Mouse (Mus musculus): ENCODE data around the gene Nr5a2. TPM values are rescaled to one million over a fixed set of nuclear protein-coding genes. Genes with fewer than 3 reads are reported as not detected.

Gene Nr5a2
- polyA plus RNA-seq, 1 experiment: 0.58 TPM

DNA sequence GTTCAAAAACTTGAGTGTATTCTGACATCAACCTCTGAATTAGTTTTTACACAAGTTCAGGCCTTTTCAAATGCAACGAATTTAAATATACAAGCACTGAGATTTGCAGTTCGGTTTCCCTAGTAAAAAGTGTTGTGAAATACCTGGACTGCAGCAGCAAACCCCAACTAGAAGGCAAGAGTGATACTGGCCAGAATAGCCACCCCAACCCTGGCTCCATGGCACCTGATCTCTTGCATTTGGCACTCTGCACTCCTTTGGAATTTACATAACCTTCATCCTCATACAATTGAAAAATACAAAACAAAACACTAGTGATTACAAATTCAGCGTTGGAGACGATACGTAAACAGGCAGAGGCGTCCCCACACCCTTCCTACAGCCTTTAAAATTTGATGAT, 111.5 kb downstream of the Nr5a2 start:
- no peaks in the 10 kb centered on the region for H3K36me3 ChIP-seq (ENCODE audit: control insufficient read depth, insufficient read depth, low read length)
- H3K4me1 ChIP-seq (ENCODE audit: control insufficient read depth, insufficient read depth, low read length): no peaks in the 10 kb centered on the region
- H3K4me3 ChIP-seq (ENCODE audit: insufficient read depth, low read depth, low read length): no peak overlapping the region
- H3K27ac ChIP-seq (ENCODE audit: insufficient read depth, low read depth, low read length): no peak overlapping the region
- no peaks in the 10 kb centered on the region for H3K27me3 ChIP-seq (replicated peaks; ENCODE audit: control insufficient read depth, insufficient read depth, low read length)
- DNase-seq: no peak
- 87% methylated on average over 6 of the region's 6 CpGs for WGBS
- no peak for TF ChIP-seq CTCF (conservative IDR thresholded peaks at IDR 0.05; ENCODE audit: insufficient read depth, insufficient read length, low read depth, low read length)
- TF ChIP-seq POLR2A (IDR thresholded peaks at IDR 0.05; ENCODE audit: low read depth, low read length): no peak

GRCm38 (mm10) chr1:136846081-136846480, 114.2 kb downstream of the Nr5a2 start:
- no peak for TF ChIP-seq CTCF (conservative IDR thresholded peaks at IDR 0.05; ENCODE audit: insufficient read depth, insufficient read length, low read depth, low read length)
- no peak for TF ChIP-seq POLR2A (IDR thresholded peaks at IDR 0.05; ENCODE audit: low read depth, low read length)
- Histone ChIP-seq H3K4me3 (ENCODE audit: insufficient read depth, low read depth, low read length) (no peak overlapping the region), H3K27ac (ENCODE audit: insufficient read depth, low read depth, low read length) (no peak overlapping the region), H3K4me1 (ENCODE audit: control insufficient read depth, insufficient read depth, low read length) (no peaks in the 10 kb centered on the region), H3K36me3 (ENCODE audit: control insufficient read depth, insufficient read depth, low read length) (no peaks in the 10 kb centered on the region), H3K27me3 (replicated peaks; ENCODE audit: control insufficient read depth, insufficient read depth, low read length) (no peaks in the 10 kb centered on the region)
- DNase-seq: no peak
- WGBS: 65% methylated on average over 2 of the region's 2 CpGs

DNA sequence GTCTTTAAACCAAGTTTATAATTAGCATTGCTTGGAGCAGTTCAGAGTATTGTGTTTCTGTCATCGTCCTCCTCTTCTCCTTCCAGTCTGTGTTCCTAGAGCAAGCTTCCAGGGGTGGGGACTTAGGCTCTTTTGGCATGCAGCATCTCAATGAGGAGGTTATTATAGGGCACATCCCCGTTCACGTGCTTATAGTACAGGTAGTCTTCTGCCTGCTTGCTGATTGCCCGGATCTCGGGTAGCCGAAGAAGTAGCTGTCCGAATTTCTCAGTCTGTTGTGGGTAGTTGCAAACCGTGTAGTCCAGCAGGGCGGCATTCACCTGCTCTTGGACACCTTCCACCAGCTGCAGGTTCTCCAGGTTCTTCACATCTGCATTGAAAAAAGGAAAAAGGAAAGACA, 114.9 kb downstream of the Nr5a2 start:
- H3K36me3 ChIP-seq (ENCODE audit: control insufficient read depth, insufficient read depth, low read length): no peaks in the 10 kb centered on the region
- H3K27ac ChIP-seq (ENCODE audit: insufficient read depth, low read depth, low read length): no peak overlapping the region
- no peaks in the 10 kb centered on the region for H3K27me3 ChIP-seq (replicated peaks; ENCODE audit: control insufficient read depth, insufficient read depth, low read length)
- no peak for DNase-seq
- no peak overlapping the region for H3K4me3 ChIP-seq (ENCODE audit: insufficient read depth, low read depth, low read length)
- WGBS: 85% methylated on average over 9 of the region's 9 CpGs
- TF ChIP-seq CTCF (conservative IDR thresholded peaks at IDR 0.05; ENCODE audit: insufficient read depth, insufficient read length, low read depth, low read length): no peak
- no peak for TF ChIP-seq POLR2A (IDR thresholded peaks at IDR 0.05; ENCODE audit: low read depth, low read length)
- no peaks in the 10 kb centered on the region for H3K4me1 ChIP-seq (ENCODE audit: control insufficient read depth, insufficient read depth, low read length)

GRCm38 (mm10) chr1:136840512-136840911, 119.7 kb downstream of the Nr5a2 start:
- TF ChIP-seq CTCF (conservative IDR thresholded peaks at IDR 0.05; ENCODE audit: insufficient read depth, insufficient read length, low read depth, low read length) (no peak), POLR2A (IDR thresholded peaks at IDR 0.05; ENCODE audit: low read depth, low read length) (no peak)
- WGBS: 57% methylated on average over 7 of the region's 7 CpGs
- Histone ChIP-seq H3K27ac (ENCODE audit: insufficient read depth, low read depth, low read length) (no peak overlapping the region), H3K4me3 (ENCODE audit: insufficient read depth, low read depth, low read length) (no peak overlapping the region), H3K36me3 (ENCODE audit: control insufficient read depth, insufficient read depth, low read length) (no peaks in the 10 kb centered on the region), H3K4me1 (ENCODE audit: control insufficient read depth, insufficient read depth, low read length) (no peaks in the 10 kb centered on the region), H3K27me3 (replicated peaks; ENCODE audit: control insufficient read depth, insufficient read depth, low read length) (no peaks in the 10 kb centered on the region)
- no peak for DNase-seq

- Histone ChIP-seq H3K36me3 (ENCODE audit: control insufficient read depth, insufficient read depth, low read length) (no peaks in the 10 kb centered on the region), H3K27me3 (replicated peaks; ENCODE audit: control insufficient read depth, insufficient read depth, low read length) (no peaks in the 10 kb centered on the region), H3K27ac (ENCODE audit: insufficient read depth, low read depth, low read length) (no peak overlapping the region), H3K4me3 (ENCODE audit: insufficient read depth, low read depth, low read length) (no peak overlapping the region), H3K4me1 (ENCODE audit: control insufficient read depth, insufficient read depth, low read length) (no peaks in the 10 kb centered on the region)
- 54% methylated on average over 10 of the region's 10 CpGs for WGBS
- TF ChIP-seq CTCF (conservative IDR thresholded peaks at IDR 0.05; ENCODE audit: insufficient read depth, insufficient read length, low read depth, low read length): no peak
- TF ChIP-seq POLR2A (IDR thresholded peaks at IDR 0.05; ENCODE audit: low read depth, low read length): no peak
- DNase-seq: peak; percentile 51
Measured at GRCm38 (mm10) chr1:136839202-136839601, 121.0 kb downstream of the Nr5a2 start.

GRCm38 (mm10) chr1:136832305-136833152, 127.7 kb downstream of the Nr5a2 start:
- Histone ChIP-seq H3K36me3 (ENCODE audit: control insufficient read depth, insufficient read depth, low read length) (no peaks in the 10 kb centered on the region), H3K27ac (ENCODE audit: insufficient read depth, low read depth, low read length) (no peak overlapping the region), H3K27me3 (replicated peaks; ENCODE audit: control insufficient read depth, insufficient read depth, low read length) (no peaks in the 10 kb centered on the region), H3K4me3 (ENCODE audit: insufficient read depth, low read depth, low read length) (no peak overlapping the region), H3K4me1 (ENCODE audit: control insufficient read depth, insufficient read depth, low read length) (no peaks in the 10 kb centered on the region)
- 53% methylated on average over 12 of the region's 12 CpGs for WGBS
- TF ChIP-seq CTCF (conservative IDR thresholded peaks at IDR 0.05; ENCODE audit: insufficient read depth, insufficient read length, low read depth, low read length): no peak
- no peak for TF ChIP-seq POLR2A (IDR thresholded peaks at IDR 0.05; ENCODE audit: low read depth, low read length)
- no peak for DNase-seq

GRCm38 (mm10) chr1:136830992-136831391, 129.3 kb downstream of the Nr5a2 start:
- DNase-seq: no peak
- Histone ChIP-seq H3K27ac (ENCODE audit: insufficient read depth, low read depth, low read length) (no peak overlapping the region), H3K4me1 (ENCODE audit: control insufficient read depth, insufficient read depth, low read length) (no peaks in the 10 kb centered on the region), H3K4me3 (ENCODE audit: insufficient read depth, low read depth, low read length) (no peak overlapping the region), H3K27me3 (replicated peaks; ENCODE audit: control insufficient read depth, insufficient read depth, low read length) (no peaks in the 10 kb centered on the region), H3K36me3 (ENCODE audit: control insufficient read depth, insufficient read depth, low read length) (no peaks in the 10 kb centered on the region)
- WGBS: 71% methylated on average over 6 of the region's 6 CpGs
- TF ChIP-seq POLR2A (IDR thresholded peaks at IDR 0.05; ENCODE audit: low read depth, low read length) (no peak), CTCF (conservative IDR thresholded peaks at IDR 0.05; ENCODE audit: insufficient read depth, insufficient read length, low read depth, low read length) (no peak)
